Mouse (Mus musculus) 3134 (cell line): ENCODE measurements around the gene Aven.

ENCODE experiments used
- DNase-seq: peaks from one replicate; pipeline ENCODE4 v3.0.0-alpha.2; 2011; ENCODE audit warnings: low spot score; ENCODE audit not compliant: insufficient read length; ENCODE audit errors: extremely low read depth

Aven gene

GRCm38 (mm10) chr2:112632536-112632935 is 139.8 kb downstream of the Aven start:
- DNase-seq = no peak

DNA sequence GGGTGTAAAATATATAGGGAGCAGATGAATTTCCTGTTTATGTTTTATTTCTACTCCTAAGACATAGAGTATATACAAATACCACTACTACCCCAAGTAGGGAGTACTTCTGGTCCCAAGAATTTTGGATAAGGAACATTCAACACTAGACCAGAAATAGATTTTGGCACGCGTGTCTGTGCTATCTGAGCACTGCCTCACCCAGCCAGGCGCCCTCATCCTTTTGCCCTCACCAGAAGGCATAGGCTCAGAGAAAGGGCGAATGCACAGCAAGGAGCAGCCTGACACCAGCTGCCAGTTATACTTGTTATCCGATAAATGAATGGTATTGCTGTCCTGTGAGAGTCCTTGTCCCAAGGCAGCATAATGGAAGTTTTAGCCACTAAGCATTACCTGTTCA is 144.4 kb downstream of the Aven start:
- no peak for DNase-seq

DNA sequence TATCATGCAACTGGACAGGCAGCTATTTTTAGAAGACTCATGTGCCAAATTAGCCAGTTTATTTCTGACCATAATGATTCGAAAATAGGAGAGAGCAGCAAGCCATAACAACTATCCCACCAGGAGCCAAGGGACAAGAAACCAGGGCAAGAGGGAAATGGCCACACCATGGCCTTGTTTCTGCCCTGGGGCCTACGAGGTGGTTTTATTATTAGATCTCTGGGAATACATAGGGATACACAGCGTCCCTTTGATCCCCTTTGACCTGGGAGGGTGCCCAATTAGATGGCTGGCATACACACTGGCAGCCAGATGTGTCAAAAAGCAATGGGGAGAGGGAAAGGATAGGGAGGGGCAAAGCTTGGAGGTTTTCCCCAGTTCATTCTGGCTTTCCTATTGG is 161.1 kb downstream of the Aven start:
- DNase-seq = no peak

DNA sequence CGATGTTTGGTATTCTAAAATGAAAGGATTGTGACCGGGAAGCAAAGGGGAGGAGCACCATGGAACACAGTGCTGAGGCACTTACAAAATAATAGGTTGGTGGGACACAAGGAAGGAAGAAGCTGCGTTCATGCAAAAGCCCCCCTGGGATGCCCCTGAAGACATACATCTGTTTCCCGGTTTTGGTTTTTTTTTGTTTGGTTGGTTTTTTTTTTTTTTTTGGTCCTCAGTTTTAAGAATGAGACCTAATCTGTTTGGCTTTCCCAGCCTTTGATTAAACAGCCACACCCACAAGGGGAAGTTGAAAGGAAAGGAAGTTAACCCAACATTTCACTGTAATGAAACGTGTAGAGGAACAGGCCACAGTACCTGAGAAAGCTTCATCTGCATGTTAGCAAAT is 163.4 kb downstream of the Aven start:
- no peak for DNase-seq

GRCm38 (mm10) chr2:112669461-112669860 is 176.7 kb downstream of the Aven start:
- DNase-seq = no peak

GRCm38 (mm10) chr2:112676175-112676574 is 183.4 kb downstream of the Aven start:
- no peak for DNase-seq

DNA sequence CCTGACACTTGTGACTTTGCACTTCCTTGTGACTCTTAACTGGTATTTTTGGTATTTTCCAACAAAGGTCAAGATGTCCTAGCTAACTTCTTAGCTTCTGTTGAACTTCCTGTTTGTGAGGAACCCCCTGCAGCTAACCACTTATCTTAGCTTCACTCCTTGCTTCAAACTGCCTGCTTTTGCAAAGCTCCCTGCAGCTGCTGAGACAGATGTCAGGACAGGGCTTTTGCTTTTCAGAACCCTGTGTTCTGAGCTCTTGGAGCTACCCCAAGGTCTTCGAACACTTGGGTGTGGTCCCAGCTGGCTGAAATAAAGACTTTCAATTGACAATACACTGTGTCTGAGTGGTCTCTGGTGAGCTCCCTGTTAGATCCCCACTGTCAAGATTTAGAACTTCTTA is 184.0 kb downstream of the Aven start:
- no peak for DNase-seq

- DNase-seq = no peak
These were observed 184.5 kb downstream of the Aven start for GRCm38 (mm10) chr2:112677246-112677645.

DNA sequence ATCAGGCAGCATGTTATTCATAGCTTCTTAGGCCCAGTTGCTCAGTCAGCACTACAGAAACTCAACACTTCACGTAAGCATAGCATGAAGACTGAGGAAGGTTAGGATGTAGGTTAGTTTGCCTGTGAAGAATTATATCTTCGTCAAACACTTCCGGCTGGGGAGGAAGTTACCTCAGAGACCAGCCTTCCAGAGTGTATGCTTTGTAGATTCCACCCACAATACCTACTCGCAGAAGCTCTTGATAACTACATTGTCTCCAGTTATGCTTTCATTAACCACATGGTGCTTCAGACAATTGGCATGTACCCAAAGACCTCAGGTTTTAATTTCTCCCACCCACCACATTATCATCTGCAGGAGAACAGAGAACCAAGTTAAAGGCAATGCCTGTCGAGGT is 189.1 kb downstream of the Aven start:
- DNase-seq = no peak
